Mouse (Mus musculus) heart, embryonic 11.5 days (tissue): ENCODE measurements around the gene Sox5. TPM values are rescaled to one million over a fixed set of nuclear protein-coding genes. Genes with fewer than 3 reads are reported as not detected.

Experiments used
- ATAC-seq: fragments of 200-750 bp; cut with Nextera tagmentation; replicated peaks from 2 replicates; pipeline ENCODE4 v1.8.0; 2017; ENCODE audit warnings: moderate library complexity; ENCODE audit not compliant: insufficient number of reproducible peaks, low FRiP score, low TSS enrichment
- H3K27ac ChIP-seq: fragments of 300-500 bp; sonication (generic); 2 replicates; pipeline ENCODE4 v1.5.1; 2014; ENCODE audit warnings: mild to moderate bottlenecking, low read depth, low read length
- H3K27me3 ChIP-seq: fragments of 300-500 bp; sonication (generic); 2 replicates; pipeline ENCODE4 v1.6.1; 2014; ENCODE audit warnings: mild to moderate bottlenecking, low read length, mixed read lengths; ENCODE audit not compliant: control insufficient read depth, insufficient read depth
- H3K36me3 ChIP-seq: fragments of 300-500 bp; sonication (generic); 2 replicates; pipeline ENCODE4 v1.6.1; 2014; ENCODE audit warnings: mild to moderate bottlenecking, low read length, moderate library complexity, mixed read lengths; ENCODE audit not compliant: control insufficient read depth, insufficient read depth
- H3K4me1 ChIP-seq: fragments of 300-500 bp; sonication (generic); 2 replicates; pipeline ENCODE4 v1.6.1; 2014; ENCODE audit warnings: low read length; ENCODE audit not compliant: control insufficient read depth, insufficient read depth
- H3K4me2 ChIP-seq: fragments of 300-500 bp; sonication (generic); 2 replicates; pipeline ENCODE4 v1.6.1; 2014; ENCODE audit warnings: mild to moderate bottlenecking, moderate library complexity
- H3K4me3 ChIP-seq: fragments of 300-500 bp; sonication (generic); 2 replicates; pipeline ENCODE4 v1.5.1; 2014; ENCODE audit warnings: low read depth, low read length
- H3K9ac ChIP-seq: fragments of 300-500 bp; sonication (generic); 2 replicates; pipeline ENCODE4 v1.6.1; 2014; ENCODE audit warnings: mild to moderate bottlenecking, low read depth, low read length, moderate library complexity
- H3K9me3 ChIP-seq: fragments of 300-500 bp; sonication (generic); replicated peaks from 2 replicates; pipeline ENCODE4 v1.6.1; 2016; ENCODE audit warnings: low read length; ENCODE audit not compliant: control insufficient read depth
- whole genome bisulfite sequencing: fragments of 180-500 bp; shearing (Covaris S2); extraction: QIAGEN DNeasy Blood & Tissue Kit; methylation state at CpG from one replicate; pipeline ENCODE4 v1.1.7; 2014; ENCODE audit not compliant: insufficient replicate concordance; 5-methylcytosine and 5-hydroxymethylcytosine counted together
- polyA plus RNA-seq: library from polyadenylated mRNA; unstranded; fragments of >200 nt; fragmentation: Nextera tagmentation; extraction: Ambion mirVana; gene quantifications from 2 replicates; pipeline ENCODE4 v1.2.1, GENCODE M21; 2014

Gene Sox5
- polyA plus RNA-seq, 1 experiment from 2014 or later = 16.2 TPM

- Histone ChIP-seq H3K4me2 (no peak overlapping the region), H3K27ac (no peak overlapping the region), H3K9ac (no peak overlapping the region), H3K27me3 (no peaks in the 10 kb centered on the region), H3K4me1 (no peaks in the 10 kb centered on the region), H3K36me3 (no peaks in the 10 kb centered on the region), H3K9me3 (no peaks in the 10 kb centered on the region), H3K4me3 (no peak overlapping the region)
- 80% methylated on average over 5 of the region's 5 CpGs for WGBS
- no peak for ATAC-seq
These were observed 337.4 kb downstream of the Sox5 start for GRCm38 (mm10) chr6:144444367-144444766.

DNA sequence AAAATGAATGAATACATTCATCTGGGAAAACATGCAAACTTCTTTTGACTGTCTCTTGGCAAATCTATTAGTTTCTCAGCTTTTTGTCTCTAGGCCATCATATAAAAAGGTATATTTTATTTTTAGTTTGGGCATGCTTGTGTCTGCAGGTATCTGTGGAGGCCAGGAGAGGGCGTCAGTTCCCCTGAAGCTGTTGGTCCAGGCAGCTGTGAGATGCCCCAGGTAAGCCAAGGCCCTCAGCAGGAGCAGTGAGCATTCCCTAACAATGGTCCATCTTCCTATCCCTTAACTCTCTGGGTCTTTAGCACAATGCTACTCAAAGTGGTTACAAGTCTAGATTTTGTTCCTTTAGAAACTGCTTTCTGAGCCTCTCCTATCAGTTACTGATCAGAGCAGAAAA, 338.1 kb downstream of the Sox5 start:
- H3K9me3 ChIP-seq = no peaks in the 10 kb centered on the region
- H3K36me3 ChIP-seq = no peaks in the 10 kb centered on the region
- WGBS = 50% methylated on average over 1 of the region's 1 CpGs
- H3K4me2 ChIP-seq = no peak overlapping the region
- no peaks in the 10 kb centered on the region for H3K4me1 ChIP-seq
- no peak for ATAC-seq
- H3K9ac ChIP-seq = no peak overlapping the region
- H3K27me3 ChIP-seq = no peaks in the 10 kb centered on the region
- no peak overlapping the region for H3K4me3 ChIP-seq
- H3K27ac ChIP-seq = no peak overlapping the region

DNA sequence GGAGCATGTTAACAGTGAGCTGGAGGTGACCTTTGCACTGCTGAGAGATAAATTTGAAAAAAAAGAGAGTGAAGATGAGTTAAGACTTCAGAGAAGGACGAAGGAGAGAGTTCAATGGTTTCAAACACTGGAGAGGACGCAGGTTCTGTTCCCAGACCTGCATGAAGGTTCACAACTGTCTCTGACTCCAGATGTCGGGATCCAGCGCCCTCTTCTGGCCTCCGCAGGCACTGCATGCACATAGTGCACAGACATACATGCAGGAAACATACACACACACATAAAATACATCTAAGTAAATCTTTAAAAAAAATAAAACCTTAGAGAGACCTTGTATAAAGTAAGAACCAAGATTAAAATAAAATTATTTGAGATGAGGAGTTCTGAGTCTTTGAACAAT, 352.5 kb downstream of the Sox5 start:
- no peak overlapping the region for H3K4me3 ChIP-seq
- H3K27me3 ChIP-seq = 0 out of 2 replicates have a peak, but pooled peaks cover 2% of the 10 kb centered on the region
- H3K4me1 ChIP-seq = no peaks in the 10 kb centered on the region
- no peak overlapping the region for H3K27ac ChIP-seq
- no peak overlapping the region for H3K4me2 ChIP-seq
- WGBS = 70% methylated on average over 5 of the region's 5 CpGs
- H3K9me3 ChIP-seq = no peaks in the 10 kb centered on the region
- no peak overlapping the region for H3K9ac ChIP-seq
- H3K36me3 ChIP-seq = no peaks in the 10 kb centered on the region
- ATAC-seq = no peak

- Histone ChIP-seq H3K27ac (no peak overlapping the region), H3K4me3 (no peak overlapping the region), H3K27me3 (0 out of 2 replicates have a peak, but pooled peaks cover 4% of the 10 kb centered on the region), H3K4me1 (no peaks in the 10 kb centered on the region), H3K4me2 (no peak overlapping the region), H3K36me3 (no peaks in the 10 kb centered on the region), H3K9me3 (no peaks in the 10 kb centered on the region), H3K9ac (no peak overlapping the region)
- no peak for ATAC-seq
- 82% methylated on average over 3 of the region's 3 CpGs for WGBS
These were observed 373.7 kb downstream of the Sox5 start for GRCm38 (mm10) chr6:144408030-144408429.

- ATAC-seq = no peak
- no peaks in the 10 kb centered on the region for H3K36me3 ChIP-seq
- no peaks in the 10 kb centered on the region for H3K9me3 ChIP-seq
- H3K27me3 ChIP-seq = no peaks in the 10 kb centered on the region
- WGBS = 62% methylated on average over 10 of the region's 10 CpGs
- no peak overlapping the region for H3K4me2 ChIP-seq
- no peak overlapping the region for H3K9ac ChIP-seq
- H3K4me3 ChIP-seq = no peak overlapping the region
- H3K27ac ChIP-seq = no peak overlapping the region
- H3K4me1 ChIP-seq = no peaks in the 10 kb centered on the region
These were observed 383.7 kb downstream of the Sox5 start for GRCm38 (mm10) chr6:144398115-144398514.

GRCm38 (mm10) chr6:144393151-144393550, 388.6 kb downstream of the Sox5 start:
- H3K4me3 ChIP-seq = no peak overlapping the region
- H3K9ac ChIP-seq = no peak overlapping the region
- H3K27ac ChIP-seq = no peak overlapping the region
- no peak overlapping the region for H3K4me2 ChIP-seq
- H3K9me3 ChIP-seq = no peaks in the 10 kb centered on the region
- H3K4me1 ChIP-seq = no peaks in the 10 kb centered on the region
- WGBS = 84% methylated on average over 6 of the region's 6 CpGs
- no peaks in the 10 kb centered on the region for H3K27me3 ChIP-seq
- ATAC-seq = no peak
- H3K36me3 ChIP-seq = no peaks in the 10 kb centered on the region

DNA sequence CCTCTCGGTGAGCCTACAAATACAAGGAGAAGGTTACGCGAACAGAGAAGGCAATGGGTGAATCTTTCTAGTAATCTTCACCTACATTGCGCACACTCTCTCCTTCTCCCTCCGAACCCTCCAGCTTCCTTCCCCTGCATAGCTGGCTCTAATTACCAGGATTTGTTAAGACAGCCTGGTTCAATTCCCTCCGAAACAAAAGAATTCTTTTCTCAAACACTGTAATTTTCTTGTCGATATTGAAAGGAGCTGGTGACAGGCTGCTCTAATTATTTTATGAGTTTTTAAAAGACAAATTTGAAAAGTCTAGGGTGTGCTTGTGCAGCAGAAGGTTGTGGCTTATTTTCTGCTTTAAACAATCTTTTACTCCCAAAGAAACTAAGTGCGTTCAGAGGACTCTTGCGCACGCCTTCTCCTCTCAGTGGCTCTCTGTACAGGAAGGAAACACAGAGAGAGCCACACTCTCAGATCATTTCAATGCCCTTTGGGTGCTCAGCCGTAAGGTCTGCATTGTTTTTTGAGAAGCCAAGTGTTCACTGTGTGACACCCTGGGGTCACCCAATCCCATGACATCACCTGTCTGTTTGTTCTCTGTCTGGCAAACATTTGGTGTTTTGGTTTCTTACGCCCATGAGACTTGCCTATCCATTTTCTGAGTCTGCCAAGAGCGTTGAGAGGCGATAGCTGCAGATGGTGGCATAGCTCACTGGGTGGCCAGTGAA, 392.3 kb downstream of the Sox5 start:
- H3K27me3 ChIP-seq = no peaks in the 10 kb centered on the region
- H3K9ac ChIP-seq = no peak overlapping the region
- H3K9me3 ChIP-seq = no peaks in the 10 kb centered on the region
- no peak overlapping the region for H3K27ac ChIP-seq
- H3K4me1 ChIP-seq = no peaks in the 10 kb centered on the region
- H3K4me2 ChIP-seq = no peak overlapping the region
- H3K4me3 ChIP-seq = no peak overlapping the region
- ATAC-seq = no peak
- H3K36me3 ChIP-seq = no peaks in the 10 kb centered on the region
- WGBS = 81% methylated on average over 14 of the region's 14 CpGs

DNA sequence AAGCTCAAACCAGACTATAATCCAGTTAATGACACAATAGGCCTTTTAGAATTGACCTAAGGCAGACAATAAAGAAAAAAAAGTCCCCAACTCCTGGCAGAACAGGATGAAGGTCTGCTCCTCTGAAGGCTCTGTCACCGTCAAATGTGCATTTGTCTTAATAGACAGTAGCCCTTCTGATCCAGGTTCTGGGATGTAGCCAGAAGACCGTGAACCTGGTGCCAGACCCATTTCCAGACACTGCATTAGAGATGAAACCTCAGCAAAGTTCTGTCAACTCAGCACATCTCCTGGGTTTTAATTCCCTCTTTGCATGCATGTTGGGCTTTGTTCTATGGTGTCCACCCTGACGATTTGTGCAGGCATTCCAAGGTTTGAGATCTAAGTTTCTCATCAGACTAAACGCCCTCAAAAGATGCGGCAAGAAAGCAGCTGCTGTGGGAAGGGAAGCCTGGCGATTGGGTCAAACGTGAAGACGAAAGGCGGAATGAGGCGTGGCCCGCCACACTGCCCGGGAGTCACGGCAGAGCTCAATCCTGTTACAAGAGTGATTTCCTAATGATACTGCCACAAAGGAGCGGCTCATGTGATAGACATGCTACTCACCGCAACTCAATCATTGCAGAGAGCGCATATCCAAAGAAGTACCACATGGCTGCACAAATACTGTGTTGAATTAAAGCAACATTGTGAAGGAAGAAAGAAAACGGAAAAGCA, 394.1 kb downstream of the Sox5 start:
- H3K27ac ChIP-seq = no peak overlapping the region
- no peak for ATAC-seq
- H3K9ac ChIP-seq = no peak overlapping the region
- H3K4me1 ChIP-seq = no peaks in the 10 kb centered on the region
- H3K36me3 ChIP-seq = no peaks in the 10 kb centered on the region
- H3K4me3 ChIP-seq = no peak overlapping the region
- H3K9me3 ChIP-seq = no peaks in the 10 kb centered on the region
- no peaks in the 10 kb centered on the region for H3K27me3 ChIP-seq
- 75% methylated on average over 17 of the region's 17 CpGs for WGBS
- no peak overlapping the region for H3K4me2 ChIP-seq

DNA sequence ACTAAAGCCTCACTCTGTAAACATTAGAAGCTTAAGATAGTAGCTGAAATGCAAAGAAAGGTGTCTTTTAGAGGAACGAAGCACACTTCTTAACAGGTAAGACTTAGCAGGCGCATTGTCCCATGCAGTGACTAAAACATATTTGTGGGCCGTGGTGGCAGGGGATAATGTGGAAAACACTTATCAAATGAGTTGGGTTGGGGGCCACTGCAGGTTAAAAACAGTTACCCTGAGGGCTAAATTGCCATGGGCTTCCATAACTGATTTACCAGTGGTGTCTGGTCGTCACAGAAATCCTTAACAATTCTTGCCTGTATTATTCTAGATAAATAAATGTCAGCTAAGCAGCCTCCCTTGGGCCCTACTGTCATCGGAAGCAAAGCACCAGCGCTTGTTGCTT, 401.1 kb downstream of the Sox5 start:
- no peaks in the 10 kb centered on the region for H3K4me1 ChIP-seq
- no peak overlapping the region for H3K27ac ChIP-seq
- H3K9ac ChIP-seq = no peak overlapping the region
- H3K36me3 ChIP-seq = no peaks in the 10 kb centered on the region
- H3K4me3 ChIP-seq = no peak overlapping the region
- no peaks in the 10 kb centered on the region for H3K27me3 ChIP-seq
- no peak for ATAC-seq
- 81% methylated on average over 6 of the region's 6 CpGs for WGBS
- no peak overlapping the region for H3K4me2 ChIP-seq
- no peaks in the 10 kb centered on the region for H3K9me3 ChIP-seq
